Mouse (Mus musculus) gastrocnemius, postnatal 14 days (tissue): ENCODE measurements around the gene Foxl1. TPM values are rescaled to one million over a fixed set of nuclear protein-coding genes. Genes with fewer than 3 reads are reported as not detected.

ENCODE experiments used
- DNase-seq: peaks from one replicate; pipeline ENCODE4 v3.0.0; 2021; ENCODE audit warnings: mixed read lengths
- intact Hi-C: fragments of 180-260 bp; cut with DNase I; formaldehyde crosslinking; loops from one replicate; pipeline ENCODE4 v1.15.1; 2025; ENCODE audit warnings: low total_unique reads
- total RNA-seq, 2 experiments: library from RNA; stranded (reverse); gene quantifications; 2 replicates each; pipeline ENCODE4 v1.2.3; 2021

Gene Foxl1
- total RNA-seq, 2 experiments from 2014 or later = 0.10 TPM; not detected in 1

GRCm38 (mm10) chr8:121090716-121091115 lies 37.0 kb upstream of the Foxl1 start:
- intact Hi-C loops = loop anchor here (2.0 to 10.0 kb wide), 2 partner anchors 270 to 416 kb away; no protein-coding TSS in a partner anchor

GRCm38 (mm10) chr8:121092141-121092540 lies 35.6 kb upstream of the Foxl1 start:
- DNase-seq = no peak
- intact Hi-C loops = loop anchor here (10.0 kb wide), 1 partner anchor 417 kb away; no protein-coding TSS in a partner anchor

More at GRCm38 (mm10) chr8:121090716-121091115, 37.0 kb upstream of the Foxl1 start:
- DNase-seq = no peak

- peak; percentile 82 for DNase-seq
- intact Hi-C loops = loop anchor here (10.0 kb wide), 1 partner anchor 418 kb away; no protein-coding TSS in a partner anchor
Observed at GRCm38 (mm10) chr8:121092627-121093026, 35.1 kb upstream of the Foxl1 start.

GRCm38 (mm10) chr8:121093496-121093895 lies 34.2 kb upstream of the Foxl1 start:
- no peak for DNase-seq
- intact Hi-C loops = loop anchor here (10.0 kb wide), 1 partner anchor 419 kb away; no protein-coding TSS in a partner anchor

- peak; percentile 78 for DNase-seq
- intact Hi-C loops = no loop called here
Observed at GRCm38 (mm10) chr8:121104049-121104818, 23.5 kb upstream of the Foxl1 start.

DNA sequence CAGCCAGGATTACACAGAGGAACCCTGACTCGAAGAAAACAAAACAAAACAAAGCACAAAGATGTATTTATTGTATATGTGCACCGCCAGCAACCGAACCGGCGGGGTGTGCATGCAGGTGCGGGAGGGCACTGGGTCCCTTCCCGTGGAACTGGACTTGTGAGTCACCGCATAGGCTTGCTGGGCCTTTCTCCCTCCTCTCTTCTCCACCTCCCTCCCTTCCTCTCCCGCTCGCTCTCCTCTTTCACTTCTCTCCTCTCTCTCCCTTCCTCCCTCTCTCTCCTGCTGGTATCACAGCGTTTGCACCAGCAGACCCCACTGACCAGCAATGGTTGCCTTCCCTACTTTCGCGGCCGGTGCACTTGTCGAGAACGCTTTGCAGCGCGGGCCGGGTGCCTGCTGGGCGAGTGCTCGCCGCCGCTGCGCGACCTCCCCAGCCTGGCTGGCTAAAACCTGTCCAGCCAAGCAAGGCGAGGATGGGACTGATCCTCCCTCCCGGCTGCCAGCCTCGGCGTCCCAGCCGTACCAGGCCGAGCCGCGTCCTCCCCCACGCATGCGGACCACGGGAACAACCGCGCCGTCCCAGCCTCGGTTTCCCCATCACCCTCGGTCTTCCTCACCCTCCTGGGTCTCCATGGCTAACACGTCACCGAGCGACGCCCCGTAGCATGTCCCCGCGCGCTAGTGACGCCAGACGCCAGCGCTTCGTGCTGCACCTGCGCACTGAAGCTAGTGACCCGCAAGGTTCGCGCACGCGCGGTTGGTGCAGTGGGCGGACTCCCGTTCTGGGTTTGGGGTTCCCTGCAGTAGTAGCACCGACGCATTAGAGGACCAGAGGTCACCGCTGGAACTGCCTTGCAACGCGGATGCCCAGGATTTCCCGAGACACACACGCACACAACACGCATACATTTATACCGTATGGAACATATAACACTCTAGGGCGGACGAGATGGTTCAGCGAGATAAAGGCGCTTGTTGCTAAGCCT lies 19.8 kb upstream of the Foxl1 start, which contains the start of gene Mthfsd:
TSS of gene Mthfsd (minus strand) at position 725 of the 989 bp plus-strand sequence.
- intact Hi-C loops = no loop called here
- peak; percentile 99 for DNase-seq

- DNase-seq = no peak
- intact Hi-C loops = no loop called here
Observed at GRCm38 (mm10) chr8:121108657-121109056, 19.1 kb upstream of the Foxl1 start.

- intact Hi-C loops = loop anchor here (10.0 kb wide), 1 partner anchor 103 kb away; no protein-coding TSS in a partner anchor
- DNase-seq = no peak
Observed at GRCm38 (mm10) chr8:121111145-121111907, 16.4 kb upstream of the Foxl1 start.

- intact Hi-C loops = loop anchor here (1.0 to 10.0 kb wide), 2 partner anchors 102 to 400 kb away; no protein-coding TSS in a partner anchor
- DNase-seq = peak; percentile 90
Observed at GRCm38 (mm10) chr8:121113261-121113660, 14.5 kb upstream of the Foxl1 start.

DNA sequence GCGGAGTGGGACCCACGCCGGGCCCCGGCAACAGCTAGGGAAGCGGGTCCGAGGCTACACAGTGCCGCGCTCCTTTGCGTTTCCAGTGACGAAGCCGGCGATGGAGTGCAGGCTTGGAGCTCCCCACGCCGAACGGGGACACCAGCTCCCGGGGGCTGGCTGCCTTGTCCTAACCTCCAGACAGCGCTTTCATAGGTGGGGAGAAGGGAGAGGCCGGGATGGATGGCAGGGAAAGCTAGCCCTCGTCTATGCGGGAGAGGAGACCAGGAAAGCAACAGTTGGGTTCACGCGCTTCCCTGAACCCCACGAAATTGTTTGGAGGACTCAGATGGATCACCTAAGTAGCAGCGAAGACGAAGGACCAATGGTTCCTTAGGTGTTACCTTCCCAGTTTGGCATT lies 12.6 kb upstream of the Foxl1 start:
- DNase-seq = no peak
- intact Hi-C loops = loop anchor here (10.0 kb wide), 1 partner anchor 100 kb away; no protein-coding TSS in a partner anchor

GRCm38 (mm10) chr8:121115948-121116347 lies 11.8 kb upstream of the Foxl1 start, which contains the start of gene Foxc2:
Gene Foxc2 (plus strand): TSS chr8:121116171.
- intact Hi-C loops = loop anchor here (10.0 kb wide), 1 partner anchor 99 kb away; no protein-coding TSS in a partner anchor
- peak; percentile 84 for DNase-seq

GRCm38 (mm10) chr8:121116591-121117185 lies 11.1 kb upstream of the Foxl1 start:
- DNase-seq = no peak
- intact Hi-C loops = loop anchor here (10.0 kb wide), 1 partner anchor 98 kb away; no protein-coding TSS in a partner anchor

DNA sequence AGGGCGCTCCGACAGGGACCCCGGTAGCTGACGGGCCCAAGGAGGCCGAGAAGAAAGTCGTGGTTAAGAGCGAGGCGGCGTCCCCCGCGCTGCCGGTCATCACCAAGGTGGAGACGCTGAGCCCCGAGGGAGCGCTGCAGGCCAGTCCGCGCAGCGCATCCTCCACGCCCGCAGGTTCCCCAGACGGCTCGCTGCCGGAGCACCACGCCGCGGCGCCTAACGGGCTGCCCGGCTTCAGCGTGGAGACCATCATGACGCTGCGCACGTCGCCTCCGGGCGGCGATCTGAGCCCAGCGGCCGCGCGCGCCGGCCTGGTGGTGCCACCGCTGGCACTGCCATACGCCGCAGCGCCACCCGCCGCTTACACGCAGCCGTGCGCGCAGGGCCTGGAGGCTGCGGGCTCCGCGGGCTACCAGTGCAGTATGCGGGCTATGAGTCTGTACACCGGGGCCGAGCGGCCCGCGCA lies 10.5 kb upstream of the Foxl1 start:
- DNase-seq = no peak
- intact Hi-C loops = loop anchor here (10.0 kb wide), 1 partner anchor 98 kb away; no protein-coding TSS in a partner anchor

DNA sequence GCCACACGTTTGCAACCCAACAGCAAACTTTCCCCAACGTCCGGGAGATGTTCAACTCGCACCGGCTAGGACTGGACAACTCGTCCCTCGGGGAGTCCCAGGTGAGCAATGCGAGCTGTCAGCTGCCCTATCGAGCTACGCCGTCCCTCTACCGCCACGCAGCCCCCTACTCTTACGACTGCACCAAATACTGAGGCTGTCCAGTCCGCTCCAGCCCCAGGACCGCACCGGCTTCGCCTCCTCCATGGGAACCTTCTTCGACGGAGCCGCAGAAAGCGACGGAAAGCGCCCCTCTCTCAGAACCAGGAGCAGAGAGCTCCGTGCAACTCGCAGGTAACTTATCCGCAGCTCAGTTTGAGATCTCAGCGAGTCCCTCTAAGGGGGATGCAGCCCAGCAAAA lies 9.8 kb upstream of the Foxl1 start:
- intact Hi-C loops = loop anchor here (10.0 kb wide), 1 partner anchor 97 kb away; no protein-coding TSS in a partner anchor
- no peak for DNase-seq

- intact Hi-C loops = loop anchor here (10.0 kb wide), 1 partner anchor 96 kb away; no protein-coding TSS in a partner anchor
- no peak for DNase-seq
Observed at GRCm38 (mm10) chr8:121118634-121119420, 8.9 kb upstream of the Foxl1 start.

- intact Hi-C loops = loop anchor here (10.0 kb wide), 1 partner anchor 95 kb away; no protein-coding TSS in a partner anchor
- no peak for DNase-seq
Observed at GRCm38 (mm10) chr8:121119635-121120455, 7.9 kb upstream of the Foxl1 start.
